Mouse (Mus musculus) cerebellum, adult 2 months (tissue): ENCODE measurements around the gene Slc5a12.

ENCODE experiments used
- CTCF ChIP-seq: fragments of 200-500 bp; IDR thresholded peaks from 2 replicates; pipeline ENCODE4 v1.5.1; 2011; ENCODE audit warnings: low read depth, mild to moderate bottlenecking, control low read depth, low read length, moderate library complexity, borderline replicate concordance; ENCODE audit not compliant: insufficient read depth
- POLR2A ChIP-seq: fragments of 200-500 bp; IDR thresholded peaks from 2 replicates; pipeline ENCODE4 v1.6.1; 2011; ENCODE audit warnings: low read length, control low read depth, borderline replicate concordance; ENCODE audit not compliant: insufficient read depth

- TF ChIP-seq CTCF (no peak), POLR2A (no peak)
Measured at GRCm38 (mm10) chr2:110596932-110597331, at the start of gene Slc5a12.
